11 mouse cellular contexts compared by ENCODE assay signal in the genomic region with DNA sequence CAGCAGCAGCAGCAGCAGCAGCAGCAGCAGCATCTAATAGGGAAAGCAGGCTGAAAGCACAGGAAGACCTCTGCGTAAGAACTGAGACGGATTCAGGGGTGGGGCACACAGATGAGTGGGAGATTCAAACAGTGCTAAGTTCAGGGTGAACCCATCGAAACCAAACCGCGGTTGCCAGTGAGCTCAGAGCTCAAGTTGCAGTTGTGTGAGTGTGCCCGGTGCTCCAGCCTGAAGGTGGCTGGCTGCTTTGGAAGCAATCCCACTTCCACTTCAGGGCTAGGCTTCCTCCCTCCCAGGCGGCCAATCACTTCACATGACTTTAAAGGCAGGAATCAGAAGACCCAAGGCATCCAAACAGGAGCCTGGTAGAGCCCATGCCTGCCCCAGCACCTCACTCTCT. TPM values are rescaled to one million over a fixed set of nuclear protein-coding genes. Genes with fewer than 3 reads are reported as not detected.
A peak's percentile ranks its signal among the peaks of the same experiment; 100 is the strongest.
DNase-seq lines count a peak whose midpoint lies in the region; ATAC-seq and TF ChIP-seq lines count a peak whose summit lies in the region.
"Had no signal": no experiment of that assay in that cellular context is flagged by ENCODE, and none has a peak within 500 bp of the region (broad histone marks: within the 10 kb centered on the region; RNA-seq: fewer than 3 reads in every experiment).

No protein-coding gene starts in this region.

- DNase-seq in heart, postnatal 36 days: no peak
- peak; percentile 40 for DNase-seq in CD4-positive helper T cell, adult 2 months (ENCODE audit: low read depth, low spot score)
- peak; percentile 21 for DNase-seq in gastrocnemius, postnatal 10 days
- peak; percentile 47 for DNase-seq in lung, postnatal 10 days
- DNase-seq: cerebellum, postnatal 36 days; thymus, adult 18-20 months had no signal

- H3K4me1 ChIP-seq in heart, embryonic 13.5 days: peaks cover 29% of the 10 kb centered on the region
- peaks cover 4% of the 10 kb centered on the region; the same call in 1 of the 2 replicates for H3K4me1 ChIP-seq in forebrain, embryonic 12.5 days
- H3K4me1 ChIP-seq in intestine, postnatal 0 days (replicated peaks; ENCODE audit: control insufficient read depth, insufficient read depth, low read length): no peaks in the 10 kb centered on the region

- H3K4me3 ChIP-seq in heart, embryonic 13.5 days: no peak overlapping the region
- no peak overlapping the region for H3K4me3 ChIP-seq in forebrain, embryonic 12.5 days (replicated peaks)
- H3K4me3 ChIP-seq in intestine, postnatal 0 days (ENCODE audit: low read depth, low read length): no peak overlapping the region

- WGBS in heart, embryonic 13.5 days: 16% methylated on average over 7 of the region's 7 CpGs
- WGBS in forebrain, embryonic 12.5 days: 27% methylated on average over 7 of the region's 7 CpGs
- 37% methylated on average over 7 of the region's 7 CpGs for WGBS in intestine, postnatal 0 days

- peaks cover 7% of the 10 kb centered on the region; the same call in 1 of the 2 replicates for H3K27me3 ChIP-seq in heart, embryonic 13.5 days (replicated peaks)
- no peaks in the 10 kb centered on the region; the same call in 1 of the 2 replicates for H3K27me3 ChIP-seq in forebrain, embryonic 12.5 days
- no peaks in the 10 kb centered on the region; the same call in 1 of the 2 replicates for H3K27me3 ChIP-seq in intestine, postnatal 0 days (replicated peaks; ENCODE audit: control insufficient read depth, insufficient read depth, low read length)

- peak overlapping the region; percentile 65 for H3K27ac ChIP-seq in heart, embryonic 13.5 days (replicated peaks)
- H3K27ac ChIP-seq in forebrain, embryonic 12.5 days: no peak overlapping the region
- no peak overlapping the region for H3K27ac ChIP-seq in intestine, postnatal 0 days (ENCODE audit: low read depth, low read length)
- H3K27ac ChIP-seq: liver, embryonic 14.5 days had no signal

- peak overlapping the region; percentile 45 for H3K4me2 ChIP-seq in heart, embryonic 13.5 days
- no peak overlapping the region for H3K4me2 ChIP-seq in forebrain, embryonic 12.5 days
- H3K4me2 ChIP-seq in intestine, postnatal 0 days (replicated peaks; ENCODE audit: low read depth): no peak overlapping the region

- intact Hi-C loops in heart, postnatal 36 days (cut with DNase I): no loop called here

- peak overlapping the region; percentile 37; the same call in 1 of the 2 replicates for H3K9ac ChIP-seq in heart, embryonic 13.5 days
- no peak overlapping the region for H3K9ac ChIP-seq in forebrain, embryonic 12.5 days
- no peak overlapping the region for H3K9ac ChIP-seq in intestine, postnatal 0 days (ENCODE audit: low read depth, low read length)
- H3K9ac ChIP-seq: liver, embryonic 14.5 days had no signal

- no peak for TF ChIP-seq CTCF in intestine, postnatal 0 days (IDR thresholded peaks at IDR 0.05; ENCODE audit: low read depth)

- H3K36me3 ChIP-seq in heart, embryonic 13.5 days: no peaks in the 10 kb centered on the region
- H3K36me3 ChIP-seq in forebrain, embryonic 12.5 days (replicated peaks): no peaks in the 10 kb centered on the region
- H3K36me3 ChIP-seq in intestine, postnatal 0 days (ENCODE audit: control insufficient read depth, insufficient read depth): no peaks in the 10 kb centered on the region

- ATAC-seq in heart, embryonic 13.5 days (ENCODE audit: extremely low read depth, insufficient number of reproducible peaks, low FRiP score, low TSS enrichment): no peak
- no peak for ATAC-seq in forebrain, embryonic 12.5 days (ENCODE audit: low FRiP score)
- no peak for ATAC-seq in intestine, postnatal 0 days
- ATAC-seq: midbrain, embryonic 16.5 days had no signal

- H3K9me3 ChIP-seq in heart, embryonic 13.5 days: no peaks in the 10 kb centered on the region
- no peaks in the 10 kb centered on the region for H3K9me3 ChIP-seq in forebrain, embryonic 12.5 days
- H3K9me3 ChIP-seq in intestine, postnatal 0 days (ENCODE audit: control insufficient read depth): no peaks in the 10 kb centered on the region

RNA-seq across cellular contexts. Expression of a gene that starts 44.0 kb away (rescaled TPM):
- 14.2 and 14.5 TPM in 2 replicates for polyA plus RNA-seq in heart, embryonic 13.5 days (2015; fragmentation: Nextera tagmentation; extraction: Ambion mirVana)
- total RNA-seq in heart, postnatal 36 days (2021): 10 to 100 TPM; 20.0 to 25.9 TPM
- 10 to 100 TPM; 20.6 to 28.0 TPM for total RNA-seq in gastrocnemius, postnatal 10 days (2021)
- polyA plus RNA-seq in forebrain, embryonic 12.5 days (2016; fragmentation: Nextera tagmentation; extraction: Ambion mirVana): 23.1 and 23.5 TPM in 2 replicates
- polyA plus RNA-seq in intestine, postnatal 0 days (2015; fragmentation: Nextera tagmentation; extraction: Ambion mirVana): 4.2 and 4.8 TPM in 2 replicates

Comparison
In these comparisons a context has a peak if more than half of its experiments do, and no peak if none do; other contexts are left out.
1. DNase-seq: peak in CD4-positive helper T cell, adult 2 months (single experiment), gastrocnemius, postnatal 10 days (single experiment) and lung, postnatal 10 days (single experiment); none in heart, postnatal 36 days (0 of 2).